Mouse (Mus musculus) kidney, embryonic 15.5 days (tissue): ENCODE results near the gene Vmn1r120. TPM values are rescaled to one million over a fixed set of nuclear protein-coding genes. Genes with fewer than 3 reads are reported as not detected.
"Not testable (repeated sequence)": the region's sequence is repeated elsewhere in the genome, so short reads cannot be mapped to it uniquely, and the experiment has no call there.

ENCODE experiments used
- ATAC-seq: fragments of 200-750 bp; cut with Nextera tagmentation; replicated peaks from 2 replicates; pipeline ENCODE4 v1.8.0; 2017; ENCODE audit warnings: moderate TSS enrichment; ENCODE audit not compliant: low FRiP score
- H3K27ac ChIP-seq: fragments of 300-500 bp; sonication (generic); 2 replicates; pipeline ENCODE4 v1.5.1; 2015; ENCODE audit warnings: mild to moderate bottlenecking, inconsistent platforms
- H3K27me3 ChIP-seq: fragments of 300-500 bp; sonication (generic); 2 replicates; pipeline ENCODE4 v1.6.1; 2015; ENCODE audit warnings: inconsistent platforms
- H3K36me3 ChIP-seq: fragments of 300-500 bp; sonication (generic); 2 replicates; pipeline ENCODE4 v1.6.1; 2015; ENCODE audit warnings: inconsistent platforms
- H3K4me1 ChIP-seq: fragments of 300-500 bp; sonication (generic); 2 replicates; pipeline ENCODE4 v1.6.1; 2015; ENCODE audit warnings: inconsistent platforms
- H3K4me2 ChIP-seq: fragments of 300-500 bp; sonication (generic); 2 replicates; pipeline ENCODE4 v1.6.1; 2015; ENCODE audit warnings: moderate library complexity, mild to moderate bottlenecking, inconsistent platforms
- H3K4me3 ChIP-seq: fragments of 300-500 bp; sonication (generic); replicated peaks from 2 replicates; pipeline ENCODE4 v1.5.1; 2015; ENCODE audit warnings: mild to moderate bottlenecking, inconsistent platforms
- H3K9ac ChIP-seq: fragments of 300-500 bp; sonication (generic); 2 replicates; pipeline ENCODE4 v1.6.1; 2015; ENCODE audit warnings: mild to moderate bottlenecking, inconsistent platforms
- H3K9me3 ChIP-seq: fragments of 300-500 bp; sonication (generic); replicated peaks from 2 replicates; pipeline ENCODE4 v1.6.1; 2016; ENCODE audit warnings: inconsistent platforms
- WGBS: fragments of 180-500 bp; shearing (Covaris S2); methylation state at CpG from one replicate; pipeline ENCODE4 v1.1.7; 2015; ENCODE audit warnings: mixed read lengths; 5-methylcytosine and 5-hydroxymethylcytosine counted together
- polyA plus RNA-seq: library from polyadenylated mRNA; unstranded; fragments of >200 nt; fragmentation: Nextera tagmentation; extraction: Ambion mirVana; gene quantifications from 2 replicates; pipeline ENCODE4 v1.2.1, GENCODE M21; 2015

Gene Vmn1r120
- polyA plus RNA-seq: not detected in 2 replicates

GRCm38 (mm10) chr7:21053684-21054083, at the start of gene Vmn1r120:
TSS of gene Vmn1r120 (minus strand) at chr7:21053784.
- H3K27ac ChIP-seq, H3K4me3 ChIP-seq, H3K27me3 ChIP-seq, H3K36me3 ChIP-seq, H3K9me3 ChIP-seq, ATAC-seq, H3K4me1 ChIP-seq, H3K4me2 ChIP-seq, H3K9ac ChIP-seq: not testable (repeated sequence)
- 100% methylated on average over 1 of the region's 1 CpGs for WGBS

- H3K36me3 ChIP-seq, H3K9me3 ChIP-seq, H3K4me1 ChIP-seq, H3K27me3 ChIP-seq, ATAC-seq, H3K9ac ChIP-seq, H3K4me3 ChIP-seq, H3K4me2 ChIP-seq, H3K27ac ChIP-seq: not testable (repeated sequence)
- 78% methylated on average over 4 of the region's 5 CpGs for WGBS
Measured at GRCm38 (mm10) chr7:21098413-21098812, 44.8 kb upstream of the Vmn1r120 start, which contains the start of gene Vmn1r121. TSS of gene Vmn1r121 (minus strand) at chr7:21098513.

DNA sequence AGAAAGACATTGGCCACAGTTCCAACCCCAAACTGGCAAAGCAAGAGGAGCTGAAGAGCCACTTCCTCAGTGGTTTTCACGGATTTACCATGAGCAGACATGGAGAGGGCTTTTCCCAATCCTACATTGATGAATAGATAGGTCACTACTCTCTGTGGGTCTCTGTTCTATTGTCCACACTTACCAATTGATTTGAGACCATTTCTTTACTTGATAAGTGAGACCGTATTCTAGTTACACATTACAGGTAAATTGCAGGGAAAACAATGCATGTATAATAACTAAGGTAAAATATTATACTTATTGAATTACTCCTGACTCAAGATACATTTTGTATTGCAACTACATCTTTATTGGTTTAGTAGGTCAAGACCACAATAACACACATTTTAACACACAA, 41.2 kb downstream of the Vmn1r120 start, which contains the start of gene Vmn1r119:
Vmn1r119 (minus strand) TSS at position 101 of the 400 bp plus-strand sequence.
- not testable (repeated sequence) for H3K9ac ChIP-seq, H3K27ac ChIP-seq, ATAC-seq, H3K36me3 ChIP-seq, H3K4me3 ChIP-seq, H3K4me2 ChIP-seq, H3K4me1 ChIP-seq, H3K9me3 ChIP-seq, H3K27me3 ChIP-seq
- WGBS: no CpG with 5 or more reads among the region's 2 CpGs

Other genes with a start within 250 kb of the Vmn1r120 start
- gene Vmn1r114, start 241.6 kb downstream of the Vmn1r120 start, polyA plus RNA-seq: not detected in 2 replicates
- gene Vmn1r115, start 208.8 kb downstream of the Vmn1r120 start, polyA plus RNA-seq: not detected in 2 replicates
- not detected in 2 replicates for gene Vmn1r116, start 181.5 kb downstream of the Vmn1r120 start, polyA plus RNA-seq
- not detected in 2 replicates for gene Vmn1r117, start 169.7 kb downstream of the Vmn1r120 start, polyA plus RNA-seq
- gene Vmn1r118, start 141.4 kb downstream of the Vmn1r120 start, polyA plus RNA-seq: not detected in 2 replicates
- gene Vmn1r119, start 41.3 kb downstream of the Vmn1r120 start, polyA plus RNA-seq: not detected in 2 replicates
- gene Vmn1r121, start 44.7 kb upstream of the Vmn1r120 start, polyA plus RNA-seq: not detected in 2 replicates
- gene Vmn1r122, start 80.3 kb upstream of the Vmn1r120 start, polyA plus RNA-seq: not detected in 2 replicates
- not detected in 2 replicates for gene Vmn1r123, start 108.4 kb upstream of the Vmn1r120 start, polyA plus RNA-seq
- gene Gm5157, start 136.6 kb upstream of the Vmn1r120 start, polyA plus RNA-seq: not detected in 2 replicates
- gene Vmn1r124, start 206.8 kb upstream of the Vmn1r120 start, polyA plus RNA-seq: not detected in 2 replicates
- gene Vmn1r125, start 218.4 kb upstream of the Vmn1r120 start, polyA plus RNA-seq: not detected in 2 replicates
- not detected in 2 replicates for gene Vmn1r126, start 247.7 kb upstream of the Vmn1r120 start, polyA plus RNA-seq